Mouse (Mus musculus): ENCODE measurements around the gene Fzd9.

DNA sequence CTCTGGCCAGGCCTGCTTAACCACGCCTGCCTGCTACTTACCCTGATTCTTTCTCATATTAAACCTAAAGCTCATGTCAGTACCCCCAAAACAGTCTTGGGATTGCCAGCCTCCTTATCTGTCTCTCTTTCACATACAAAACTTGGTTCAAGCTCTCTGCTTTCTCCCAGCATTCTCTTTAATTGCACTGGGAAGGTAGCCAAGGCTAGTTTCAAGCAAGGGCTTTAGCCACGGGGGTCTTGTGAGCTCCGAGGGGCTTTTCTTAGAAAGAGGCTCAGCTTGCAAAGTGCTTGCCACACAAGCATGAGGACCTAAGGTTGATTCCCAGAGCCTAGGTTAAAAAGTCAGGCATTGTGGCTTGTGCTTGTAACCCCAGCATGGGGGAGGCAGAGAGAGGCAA lies 34.2 kb upstream of the Fzd9 start:
- no peak for TF ChIP-seq CTCF (conservative IDR thresholded peaks at IDR 0.05 in 1 of 2, IDR thresholded peaks at IDR 0.05 in 1 of 2; ENCODE audit: low read depth in 2 of 2, low read length in 2 of 2)
- TF ChIP-seq USF2 (conservative IDR thresholded peaks at IDR 0.05; ENCODE audit: low read depth, low read length) = no peak
- no peak for TF ChIP-seq TCF12 (IDR thresholded peaks at IDR 0.05; ENCODE audit: low read depth, low read length)
- no peak for TF ChIP-seq POLR2A (IDR thresholded peaks at IDR 0.05; ENCODE audit: low read depth, low read length)
- TF ChIP-seq POLR2AphosphoS2 (IDR thresholded peaks at IDR 0.05; ENCODE audit: low read depth, low read length) = no peak
- no peak for TF ChIP-seq MXI1 (IDR thresholded peaks at IDR 0.05; ENCODE audit: low read depth, low read length)
- TF ChIP-seq MYC (IDR thresholded peaks at IDR 0.05; ENCODE audit: low read depth, low read length) = no peak
- TF ChIP-seq NELFE (IDR thresholded peaks at IDR 0.05; ENCODE audit: low read depth, low read length) = no peak
